Mouse (Mus musculus) stomach, embryonic 16.5 days (tissue): ENCODE results near the gene Tead2. TPM values are rescaled to one million over a fixed set of nuclear protein-coding genes. Genes with fewer than 3 reads are reported as not detected.
"Not testable (repeated sequence)": the region's sequence is repeated elsewhere in the genome, so short reads cannot be mapped to it uniquely, and the experiment has no call there.

Source experiments
- ATAC-seq: fragments of 200-750 bp; cut with Nextera tagmentation; 2 replicates; pipeline ENCODE4 v1.8.0; 2017; ENCODE audit warnings: moderate number of reproducible peaks, moderate TSS enrichment; ENCODE audit not compliant: insufficient read depth, low FRiP score
- H3K27ac ChIP-seq: fragments of 300-500 bp; sonication (generic); 2 replicates; pipeline ENCODE4 v1.5.1; 2014; ENCODE audit warnings: low read length
- H3K27me3 ChIP-seq: fragments of 300-500 bp; sonication (generic); 2 replicates; pipeline ENCODE4 v1.6.1; 2014; ENCODE audit warnings: low read length, control low read depth, mixed read lengths; ENCODE audit not compliant: control insufficient read depth, insufficient read depth
- H3K36me3 ChIP-seq: fragments of 300-500 bp; sonication (generic); 2 replicates; pipeline ENCODE4 v1.6.1; 2014; ENCODE audit warnings: low read length; ENCODE audit not compliant: control insufficient read depth, insufficient read depth
- H3K4me1 ChIP-seq: fragments of 300-500 bp; sonication (generic); 2 replicates; pipeline ENCODE4 v1.6.1; 2014; ENCODE audit warnings: low read length, control low read depth, mixed read lengths; ENCODE audit not compliant: control insufficient read depth, insufficient read depth
- H3K4me2 ChIP-seq: fragments of 300-500 bp; sonication (generic); 2 replicates; pipeline ENCODE4 v1.6.1; 2014; ENCODE audit warnings: low read depth, low read length, mixed read lengths
- H3K4me3 ChIP-seq: fragments of 300-500 bp; sonication (generic); replicated peaks from 2 replicates; pipeline ENCODE4 v1.5.1; 2014; ENCODE audit warnings: mild to moderate bottlenecking, low read length
- H3K9ac ChIP-seq: fragments of 300-500 bp; sonication (generic); 2 replicates; pipeline ENCODE4 v1.6.1; 2014; ENCODE audit warnings: low read length
- H3K9me3 ChIP-seq: fragments of 300-500 bp; sonication (generic); replicated peaks from 2 replicates; pipeline ENCODE4 v1.6.1; 2016; ENCODE audit warnings: low read length, control low read depth; ENCODE audit not compliant: control insufficient read depth
- WGBS: fragments of 180-500 bp; shearing (Covaris S2); extraction: QIAGEN DNeasy Blood & Tissue Kit; methylation state at CpG from one replicate; pipeline ENCODE4 v1.1.7; 2014; 5-methylcytosine and 5-hydroxymethylcytosine counted together
- polyA plus RNA-seq: library from polyadenylated mRNA; unstranded; fragments of >200 nt; fragmentation: Nextera tagmentation; extraction: Ambion mirVana; gene quantifications from 2 replicates; pipeline ENCODE4 v1.2.1, GENCODE M21; 2015

Gene Tead2
- polyA plus RNA-seq, 1 experiment from 2014 or later, result 93.9 TPM

GRCm38 (mm10) chr7:45253806-45254205 lies 38.3 kb downstream of the Tead2 start:
- H3K4me3 ChIP-seq, result no peak overlapping the region
- no peaks in the 10 kb centered on the region for H3K9me3 ChIP-seq
- no peak overlapping the region for H3K9ac ChIP-seq
- H3K27me3 ChIP-seq, result no peaks in the 10 kb centered on the region
- WGBS, result 74% methylated on average over 8 of the region's 8 CpGs
- H3K4me1 ChIP-seq, result no peaks in the 10 kb centered on the region
- H3K4me2 ChIP-seq, result no peak overlapping the region
- no peak overlapping the region for H3K27ac ChIP-seq
- ATAC-seq, result no peak
- no peaks in the 10 kb centered on the region for H3K36me3 ChIP-seq

GRCm38 (mm10) chr7:45255822-45256221 lies 40.3 kb downstream of the Tead2 start:
- not testable (repeated sequence) for H3K27me3 ChIP-seq, H3K9ac ChIP-seq, H3K4me2 ChIP-seq, H3K4me1 ChIP-seq, H3K9me3 ChIP-seq, H3K4me3 ChIP-seq, H3K27ac ChIP-seq, ATAC-seq, H3K36me3 ChIP-seq
- 61% methylated on average over 5 of the region's 7 CpGs for whole genome bisulfite sequencing

- Histone ChIP-seq H3K27me3 (no peaks in the 10 kb centered on the region), H3K36me3 (no peaks in the 10 kb centered on the region), H3K27ac (no peak overlapping the region), H3K4me2 (no peak overlapping the region), H3K4me3 (no peak overlapping the region), H3K9me3 (no peaks in the 10 kb centered on the region), H3K4me1 (no peaks in the 10 kb centered on the region), H3K9ac (no peak overlapping the region)
- 49% methylated on average over 11 of the region's 11 CpGs for WGBS
- no peak for ATAC-seq
Measured at GRCm38 (mm10) chr7:45257063-45257840, 41.7 kb downstream of the Tead2 start.

GRCm38 (mm10) chr7:45259281-45259680 lies 43.7 kb downstream of the Tead2 start:
- Histone ChIP-seq H3K36me3 (no peaks in the 10 kb centered on the region), H3K9ac (no peak overlapping the region), H3K4me3 (no peak overlapping the region), H3K27me3 (no peaks in the 10 kb centered on the region), H3K27ac (no peak overlapping the region), H3K4me2 (no peak overlapping the region), H3K4me1 (no peaks in the 10 kb centered on the region), H3K9me3 (no peaks in the 10 kb centered on the region)
- ATAC-seq, result no peak
- WGBS, result 86% methylated on average over 8 of the region's 8 CpGs

GRCm38 (mm10) chr7:45262266-45262665 lies 46.7 kb downstream of the Tead2 start:
- no peak for ATAC-seq
- Histone ChIP-seq H3K27me3 (no peaks in the 10 kb centered on the region), H3K27ac (no peak overlapping the region), H3K4me3 (no peak overlapping the region), H3K4me2 (no peak overlapping the region), H3K9me3 (no peaks in the 10 kb centered on the region), H3K9ac (no peak overlapping the region), H3K4me1 (no peaks in the 10 kb centered on the region), H3K36me3 (no peaks in the 10 kb centered on the region)
- 36% methylated on average over 7 of the region's 7 CpGs for WGBS

GRCm38 (mm10) chr7:45263006-45263607 lies 47.6 kb downstream of the Tead2 start:
- no peaks in the 10 kb centered on the region for H3K36me3 ChIP-seq
- H3K27me3 ChIP-seq, result no peaks in the 10 kb centered on the region
- H3K4me1 ChIP-seq, result no peaks in the 10 kb centered on the region
- no peak overlapping the region for H3K4me2 ChIP-seq
- H3K9me3 ChIP-seq, result no peaks in the 10 kb centered on the region
- ATAC-seq, result no peak
- 54% methylated on average over 7 of the region's 7 CpGs for WGBS
- H3K27ac ChIP-seq, result no peak overlapping the region
- no peak overlapping the region for H3K9ac ChIP-seq
- H3K4me3 ChIP-seq, result no peak overlapping the region

- H3K9me3 ChIP-seq, result no peaks in the 10 kb centered on the region
- 66% methylated on average over 3 of the region's 3 CpGs for WGBS
- no peaks in the 10 kb centered on the region for H3K36me3 ChIP-seq
- no peak overlapping the region for H3K4me2 ChIP-seq
- no peaks in the 10 kb centered on the region for H3K4me1 ChIP-seq
- no peaks in the 10 kb centered on the region for H3K27me3 ChIP-seq
- H3K4me3 ChIP-seq, result no peak overlapping the region
- H3K27ac ChIP-seq, result no peak overlapping the region
- H3K9ac ChIP-seq, result no peak overlapping the region
- no peak for ATAC-seq
Measured at GRCm38 (mm10) chr7:45264348-45264747, 48.8 kb downstream of the Tead2 start.

- Histone ChIP-seq H3K4me3 (no peak overlapping the region), H3K9ac (no peak overlapping the region), H3K36me3 (no peaks in the 10 kb centered on the region), H3K27ac (no peak overlapping the region), H3K9me3 (no peaks in the 10 kb centered on the region), H3K4me1 (no peaks in the 10 kb centered on the region), H3K4me2 (no peak overlapping the region), H3K27me3 (no peaks in the 10 kb centered on the region)
- no peak for ATAC-seq
- 80% methylated on average over 1 of the region's 1 CpGs for WGBS
Measured at GRCm38 (mm10) chr7:45265518-45265917, 50.0 kb downstream of the Tead2 start.

GRCm38 (mm10) chr7:45272786-45273412 lies 57.3 kb downstream of the Tead2 start:
- 47% methylated on average over 10 of the region's 10 CpGs for WGBS
- Histone ChIP-seq H3K36me3 (no peaks in the 10 kb centered on the region), H3K9me3 (no peaks in the 10 kb centered on the region), H3K4me3 (no peak overlapping the region), H3K4me2 (no peak overlapping the region), H3K27ac (no peak overlapping the region), H3K27me3 (no peaks in the 10 kb centered on the region), H3K4me1 (no peaks in the 10 kb centered on the region), H3K9ac (no peak overlapping the region)
- ATAC-seq, result no peak
